8 mouse cellular contexts compared by ENCODE assay signal in genomic region chr19:5367053-5367359, GRCm38 (mm10). TPM values are rescaled to one million over a fixed set of nuclear protein-coding genes. Genes with fewer than 3 reads are reported as not detected.
DNase-seq lines count a peak whose midpoint lies in the region; ATAC-seq and TF ChIP-seq lines count a peak whose summit lies in the region.

Gene Banf1 (minus strand): TSS chr19:5367168.

- H3K9ac ChIP-seq in forebrain, embryonic 14.5 days (ENCODE audit: low read length): peak within 1 kb of the TSS; percentile 85
- H3K9ac ChIP-seq in hindbrain, embryonic 12.5 days: peak within 1 kb of the TSS; percentile 93
- H3K9ac ChIP-seq in liver, embryonic 14.5 days (replicated peaks): peak within 1 kb of the TSS; percentile 91

- peak within 1 kb of the TSS; percentile 92 for H3K27ac ChIP-seq in forebrain, embryonic 14.5 days (ENCODE audit: low read depth, low read length)
- H3K27ac ChIP-seq in hindbrain, embryonic 12.5 days: peak within 1 kb of the TSS; percentile 94
- peak within 1 kb of the TSS; percentile 81 for H3K27ac ChIP-seq in liver, embryonic 14.5 days

- peaks cover 40% of the 10 kb centered on the region for H3K4me1 ChIP-seq in G1E (ENCODE audit: insufficient read depth, low read depth, low read length)
- H3K4me1 ChIP-seq in forebrain, embryonic 14.5 days (ENCODE audit: control insufficient read depth, insufficient read depth, low read length): peaks cover 13% of the 10 kb centered on the region
- H3K4me1 ChIP-seq in hindbrain, embryonic 12.5 days: peaks cover 23% of the 10 kb centered on the region
- peaks cover 13 to 14% of the 10 kb centered on the region in 2 experiments for H3K4me1 ChIP-seq in liver, embryonic 14.5 days (replicated peaks; ENCODE audit: control insufficient read depth in 2 of 2, insufficient read depth in 2 of 2, low read length in 1 of 2)

- DNase-seq in frontal cortex, postnatal 14 days (ENCODE audit: low spot score in 2 of 2): no peak
- no peak for DNase-seq in G1E (ENCODE audit: low spot score)
- DNase-seq in forebrain, embryonic 14.5 days (ENCODE audit: low spot score): no peak
- DNase-seq in liver, embryonic 14.5 days (ENCODE audit: low read depth in 3 of 3, low spot score in 3 of 3): no peak
- DNase-seq in yolk sac, embryonic 10.5 days (ENCODE audit: low spot score): no peak
- DNase-seq in urinary bladder, postnatal 10 days (ENCODE audit: low spot score): no peak

- H3K4me2 ChIP-seq in forebrain, embryonic 14.5 days (ENCODE audit: low read length): peak within 1 kb of the TSS; percentile 89
- H3K4me2 ChIP-seq in hindbrain, embryonic 12.5 days (replicated peaks): peak within 1 kb of the TSS; percentile 82
- peak within 1 kb of the TSS; percentile 99 for H3K4me2 ChIP-seq in liver, embryonic 14.5 days (ENCODE audit: low read depth)

- peak; percentile 13; the same call in 1 of the 2 replicates for ATAC-seq in frontal cortex, adult (ENCODE audit: low TSS enrichment)
- no peak for ATAC-seq in G1E (ENCODE audit: extremely low read depth, insufficient number of reproducible peaks, low FRiP score, poor library complexity, severe bottlenecking)
- ATAC-seq in forebrain, embryonic 14.5 days: peak; percentile 12; the same call in 1 of the 2 replicates
- ATAC-seq in hindbrain, embryonic 12.5 days (ENCODE audit: low FRiP score): no peak
- ATAC-seq in liver, embryonic 14.5 days (ENCODE audit: insufficient read depth): 0 out of 2 replicates have a peak, but pooled peaks have one; percentile 2

- peak within 1 kb of the TSS; percentile 100 for H3K4me3 ChIP-seq in G1E (ENCODE audit: low read depth, low read length)
- peak within 1 kb of the TSS; percentile 97 for H3K4me3 ChIP-seq in forebrain, embryonic 14.5 days (ENCODE audit: low read depth, low read length)
- peak within 1 kb of the TSS; percentile 97 for H3K4me3 ChIP-seq in hindbrain, embryonic 12.5 days
- peak within 1 kb of the TSS; percentile 78 to 97 for H3K4me3 ChIP-seq in liver, embryonic 14.5 days (ENCODE audit: insufficient read depth in 1 of 2, low read depth in 2 of 2, low read length in 2 of 2)

- no peak for TF ChIP-seq EP300 in liver, embryonic 14.5 days (IDR thresholded peaks at IDR 0.05; ENCODE audit: low read depth)

- no peaks in the 10 kb centered on the region for H3K9me3 ChIP-seq in G1E (replicated peaks)
- H3K9me3 ChIP-seq in forebrain, embryonic 14.5 days (replicated peaks; ENCODE audit: control insufficient read depth, low read length): no peaks in the 10 kb centered on the region
- H3K9me3 ChIP-seq in hindbrain, embryonic 12.5 days (replicated peaks): no peaks in the 10 kb centered on the region
- H3K9me3 ChIP-seq in liver, embryonic 14.5 days (ENCODE audit: control insufficient read depth, low read length): no peaks in the 10 kb centered on the region

- peaks cover 74% of the 10 kb centered on the region for H3K36me3 ChIP-seq in G1E (replicated peaks)
- peaks cover 53% of the 10 kb centered on the region for H3K36me3 ChIP-seq in forebrain, embryonic 14.5 days (ENCODE audit: control insufficient read depth, insufficient read depth, low read length)
- peaks cover 55% of the 10 kb centered on the region for H3K36me3 ChIP-seq in hindbrain, embryonic 12.5 days
- H3K36me3 ChIP-seq in liver, embryonic 14.5 days (replicated peaks; ENCODE audit: control insufficient read depth, insufficient read depth, low read depth): peaks cover 47% of the 10 kb centered on the region

- WGBS in forebrain, embryonic 14.5 days: 0% methylated on average over 33 of the region's 33 CpGs
- WGBS in hindbrain, embryonic 12.5 days: under 1% methylated on average over 33 of the region's 33 CpGs
- under 1% methylated on average over 33 of the region's 33 CpGs for WGBS in liver, embryonic 14.5 days (ENCODE audit: insufficient replicate concordance)

- TF ChIP-seq CTCF in G1E (IDR thresholded peaks at IDR 0.05; ENCODE audit: low read depth, low read length): no peak
- 0 out of 2 replicates have a peak, but pooled peaks have one; percentile 1 for TF ChIP-seq CTCF in liver, embryonic 14.5 days (IDR thresholded peaks at IDR 0.05; ENCODE audit: low read depth)

- H3K27me3 ChIP-seq in G1E (ENCODE audit: insufficient read depth, low read length): no peaks in the 10 kb centered on the region
- no peaks in the 10 kb centered on the region for H3K27me3 ChIP-seq in forebrain, embryonic 14.5 days (replicated peaks; ENCODE audit: control insufficient read depth, insufficient read depth, low read length)
- H3K27me3 ChIP-seq in hindbrain, embryonic 12.5 days: no peaks in the 10 kb centered on the region
- H3K27me3 ChIP-seq in liver, embryonic 14.5 days (ENCODE audit: control insufficient read depth, insufficient read depth, low read length): no peaks in the 10 kb centered on the region

RNA-seq across cellular contexts. Expression of gene Banf1, which starts in this region (rescaled TPM):
- total RNA-seq in G1E (2014; fragmentation: Nextera tagmentation) (329 and 422 TPM in 2 replicates), G1E (2017) (35.1 and 42.1 TPM in 2 replicates)
- 210 and 227 TPM in 2 replicates for polyA plus RNA-seq in G1E (2012)
- polyA plus RNA-seq in forebrain, embryonic 14.5 days (2014; fragmentation: Nextera tagmentation; extraction: Ambion mirVana): 417 and 471 TPM in 2 replicates
- polyA plus RNA-seq in hindbrain, embryonic 12.5 days (2016; fragmentation: Nextera tagmentation; extraction: Ambion mirVana): 309 and 324 TPM in 2 replicates
- polyA plus RNA-seq in liver, embryonic 14.5 days (2012; rRNA removed): 116 and 125 TPM in 2 replicates
- 263 and 278 TPM in 2 replicates for polyA plus RNA-seq in liver, embryonic 14.5 days (2014; fragmentation: Nextera tagmentation; extraction: Ambion mirVana)

Comparison
In these comparisons a context has a peak if more than half of its experiments do, and no peak if none do; other contexts are left out.
1. ATAC-seq: peak in frontal cortex, adult (single experiment), forebrain, embryonic 14.5 days (single experiment) and liver, embryonic 14.5 days (single experiment); none in G1E (single experiment) and hindbrain, embryonic 12.5 days (single experiment).
2. Peak in every context shown above with its lines, with median percentiles within 50 percentile points of each other: H3K4me3 ChIP-seq, H3K27ac ChIP-seq, H3K4me2 ChIP-seq and H3K9ac ChIP-seq.